Mouse (Mus musculus): ENCODE measurements around the gene Mcrip2. TPM values are rescaled to one million over a fixed set of nuclear protein-coding genes. Genes with fewer than 3 reads are reported as not detected.

Mcrip2 gene
- total and polyA plus RNA-seq, 2 experiments: 26.1 to 139 TPM

- peak overlapping the region; percentile 87 for H3K4me3 ChIP-seq (ENCODE audit: insufficient read depth, low read depth, low read length)
- H3K27ac ChIP-seq (replicated peaks; ENCODE audit: insufficient read depth, low read depth, low read length): peak overlapping the region; percentile 88
- under 1% methylated on average over 42 of the region's 42 CpGs for WGBS
- no peaks in the 10 kb centered on the region for H3K36me3 ChIP-seq (ENCODE audit: control insufficient read depth, insufficient read depth, low read length)
- peaks cover 27% of the 10 kb centered on the region for H3K4me1 ChIP-seq (ENCODE audit: control insufficient read depth, insufficient read depth, low read length)
- TF ChIP-seq CTCF (IDR thresholded peaks at IDR 0.05; ENCODE audit: low read depth, low read length) (no peak), POLR2A (IDR thresholded peaks at IDR 0.05; ENCODE audit: extremely low read depth, insufficient read depth, low read length) (no peak)
- DNase-seq (ENCODE audit: extremely low read depth, low read depth, low spot score): peak; percentile 91
- no peaks in the 10 kb centered on the region for H3K27me3 ChIP-seq (ENCODE audit: control insufficient read depth, insufficient read depth, low read length)
- peaks cover 21% of the 10 kb centered on the region; the same call in 1 of the 2 replicates for H3K79me2 ChIP-seq (ENCODE audit: control insufficient read depth, insufficient read depth, low read length)
- H3K9ac ChIP-seq (ENCODE audit: low read depth, low read length): peak overlapping the region; percentile 91
These were observed 546 bp downstream of the Mcrip2 start for GRCm38 (mm10) chr17:25867836-25868600.

- no peak for DNase-seq (ENCODE audit: extremely low read depth, low read depth, low spot score)
- Histone ChIP-seq H3K27ac (replicated peaks; ENCODE audit: insufficient read depth, low read depth, low read length) (peak overlapping the region; percentile 88), H3K9ac (ENCODE audit: low read depth, low read length) (peak overlapping the region; percentile 91), H3K27me3 (ENCODE audit: control insufficient read depth, insufficient read depth, low read length) (no peaks in the 10 kb centered on the region), H3K4me3 (ENCODE audit: insufficient read depth, low read depth, low read length) (peak overlapping the region; percentile 87), H3K36me3 (ENCODE audit: control insufficient read depth, insufficient read depth, low read length) (no peaks in the 10 kb centered on the region), H3K79me2 (ENCODE audit: control insufficient read depth, insufficient read depth, low read length) (peaks cover 21% of the 10 kb centered on the region; the same call in 1 of the 2 replicates), H3K4me1 (ENCODE audit: control insufficient read depth, insufficient read depth, low read length) (peaks cover 27% of the 10 kb centered on the region)
- TF ChIP-seq CTCF (IDR thresholded peaks at IDR 0.05; ENCODE audit: low read depth, low read length) (no peak), POLR2A (IDR thresholded peaks at IDR 0.05; ENCODE audit: extremely low read depth, insufficient read depth, low read length) (no peak)
- WGBS: 6% methylated on average over 7 of the region's 7 CpGs
These were observed 1.1 kb downstream of the Mcrip2 start for GRCm38 (mm10) chr17:25867509-25867835.

- WGBS: 50% methylated on average over 3 of the region's 3 CpGs
- no peak for TF ChIP-seq POLR2A (IDR thresholded peaks at IDR 0.05; ENCODE audit: extremely low read depth, insufficient read depth, low read length)
- TF ChIP-seq CTCF (IDR thresholded peaks at IDR 0.05; ENCODE audit: low read depth, low read length): no peak
- H3K27ac ChIP-seq (replicated peaks; ENCODE audit: insufficient read depth, low read depth, low read length): peak overlapping the region; percentile 61
- H3K27me3 ChIP-seq (ENCODE audit: control insufficient read depth, insufficient read depth, low read length): no peaks in the 10 kb centered on the region
- peaks cover 30% of the 10 kb centered on the region for H3K4me1 ChIP-seq (ENCODE audit: control insufficient read depth, insufficient read depth, low read length)
- H3K79me2 ChIP-seq (ENCODE audit: control insufficient read depth, insufficient read depth, low read length): peaks cover 21% of the 10 kb centered on the region; the same call in 1 of the 2 replicates
- H3K9ac ChIP-seq (ENCODE audit: low read depth, low read length): peak overlapping the region; percentile 33; the same call in 1 of the 2 replicates
- no peaks in the 10 kb centered on the region for H3K36me3 ChIP-seq (ENCODE audit: control insufficient read depth, insufficient read depth, low read length)
- H3K4me3 ChIP-seq (ENCODE audit: insufficient read depth, low read depth, low read length): no peak overlapping the region
- DNase-seq (ENCODE audit: extremely low read depth, low read depth, low spot score): peak; percentile 63
These were observed 2.4 kb downstream of the Mcrip2 start for GRCm38 (mm10) chr17:25866172-25866571.

- DNase-seq (ENCODE audit: extremely low read depth, low read depth, low spot score): no peak
- Histone ChIP-seq H3K36me3 (ENCODE audit: control insufficient read depth, insufficient read depth, low read length) (no peaks in the 10 kb centered on the region), H3K4me3 (ENCODE audit: insufficient read depth, low read depth, low read length) (no peak overlapping the region), H3K27me3 (ENCODE audit: control insufficient read depth, insufficient read depth, low read length) (no peaks in the 10 kb centered on the region), H3K9ac (ENCODE audit: low read depth, low read length) (0 out of 2 replicates have a peak overlapping the region, but pooled peaks have one; percentile 8), H3K27ac (replicated peaks; ENCODE audit: insufficient read depth, low read depth, low read length) (peak overlapping the region; percentile 61), H3K79me2 (ENCODE audit: control insufficient read depth, insufficient read depth, low read length) (peaks cover 21% of the 10 kb centered on the region; the same call in 1 of the 2 replicates), H3K4me1 (ENCODE audit: control insufficient read depth, insufficient read depth, low read length) (peaks cover 34% of the 10 kb centered on the region)
- TF ChIP-seq CTCF (IDR thresholded peaks at IDR 0.05; ENCODE audit: low read depth, low read length) (no peak), POLR2A (IDR thresholded peaks at IDR 0.05; ENCODE audit: extremely low read depth, insufficient read depth, low read length) (no peak)
- 85% methylated on average over 11 of the region's 11 CpGs for WGBS
These were observed 3.3 kb downstream of the Mcrip2 start for GRCm38 (mm10) chr17:25865288-25865687.

GRCm38 (mm10) chr17:25864311-25864710 lies 4.3 kb downstream of the Mcrip2 start:
- H3K36me3 ChIP-seq (ENCODE audit: control insufficient read depth, insufficient read depth, low read length): no peaks in the 10 kb centered on the region
- WGBS: 78% methylated on average over 14 of the region's 14 CpGs
- peaks cover 34% of the 10 kb centered on the region for H3K4me1 ChIP-seq (ENCODE audit: control insufficient read depth, insufficient read depth, low read length)
- peak overlapping the region; percentile 48 for H3K27ac ChIP-seq (replicated peaks; ENCODE audit: insufficient read depth, low read depth, low read length)
- peaks cover 21% of the 10 kb centered on the region; the same call in 1 of the 2 replicates for H3K79me2 ChIP-seq (ENCODE audit: control insufficient read depth, insufficient read depth, low read length)
- H3K4me3 ChIP-seq (ENCODE audit: insufficient read depth, low read depth, low read length): no peak overlapping the region
- TF ChIP-seq CTCF (IDR thresholded peaks at IDR 0.05; ENCODE audit: low read depth, low read length) (no peak), POLR2A (IDR thresholded peaks at IDR 0.05; ENCODE audit: extremely low read depth, insufficient read depth, low read length) (no peak)
- H3K27me3 ChIP-seq (ENCODE audit: control insufficient read depth, insufficient read depth, low read length): no peaks in the 10 kb centered on the region
- no peak overlapping the region; the same call in 1 of the 2 replicates for H3K9ac ChIP-seq (ENCODE audit: low read depth, low read length)
- no peak for DNase-seq (ENCODE audit: extremely low read depth, low read depth, low spot score)

GRCm38 (mm10) chr17:25863681-25864080 lies 4.9 kb downstream of the Mcrip2 start:
- Histone ChIP-seq H3K9ac (ENCODE audit: low read depth, low read length) (no peak overlapping the region), H3K79me2 (ENCODE audit: control insufficient read depth, insufficient read depth, low read length) (peaks cover 21% of the 10 kb centered on the region; the same call in 1 of the 2 replicates), H3K27me3 (ENCODE audit: control insufficient read depth, insufficient read depth, low read length) (no peaks in the 10 kb centered on the region), H3K36me3 (ENCODE audit: control insufficient read depth, insufficient read depth, low read length) (no peaks in the 10 kb centered on the region), H3K27ac (replicated peaks; ENCODE audit: insufficient read depth, low read depth, low read length) (peak overlapping the region; percentile 48; the same call in 1 of the 2 replicates), H3K4me3 (ENCODE audit: insufficient read depth, low read depth, low read length) (no peak overlapping the region), H3K4me1 (ENCODE audit: control insufficient read depth, insufficient read depth, low read length) (peaks cover 30% of the 10 kb centered on the region)
- DNase-seq (ENCODE audit: extremely low read depth, low read depth, low spot score): peak; percentile 90
- WGBS: 25% methylated on average over 6 of the region's 6 CpGs
- TF ChIP-seq POLR2A (IDR thresholded peaks at IDR 0.05; ENCODE audit: extremely low read depth, insufficient read depth, low read length) (no peak), CTCF (IDR thresholded peaks at IDR 0.05; ENCODE audit: low read depth, low read length) (peak; percentile 66)
